Mouse (Mus musculus) olfactory bulb, adult 2 months (tissue): ENCODE data around the gene Gm2a. TPM values are rescaled to one million over a fixed set of nuclear protein-coding genes. Genes with fewer than 3 reads are reported as not detected.

Source experiments
- H3K27ac ChIP-seq: fragments of 200-500 bp; 2 replicates; pipeline ENCODE4 v1.5.1; 2012; ENCODE audit warnings: low read depth, low read length; ENCODE audit not compliant: insufficient read depth
- H3K4me1 ChIP-seq: fragments of 200-500 bp; 2 replicates; pipeline ENCODE4 v1.6.1; 2012; ENCODE audit warnings: low read length; ENCODE audit not compliant: control insufficient read depth, insufficient read depth
- H3K4me3 ChIP-seq: fragments of 200-500 bp; 2 replicates; pipeline ENCODE4 v1.5.1; 2012; ENCODE audit warnings: mild to moderate bottlenecking, low read depth, low read length, moderate library complexity; ENCODE audit not compliant: insufficient read depth
- CTCF ChIP-seq: fragments of 200-500 bp; IDR thresholded peaks from 2 replicates; pipeline ENCODE4 v1.5.1; 2012; ENCODE audit warnings: low read depth, mild to moderate bottlenecking, low read length, moderate library complexity; ENCODE audit not compliant: insufficient read depth
- POLR2A ChIP-seq: fragments of 200-500 bp; IDR thresholded peaks from 2 replicates; pipeline ENCODE4 v1.6.1; 2012; ENCODE audit warnings: mild to moderate bottlenecking, low read depth, low read length, moderate library complexity; ENCODE audit not compliant: insufficient read depth
- WGBS: fragments of 180-500 bp; shearing (Covaris S2); methylation state at CpG from one replicate; pipeline ENCODE4 v1.1.7; 2018; 5-methylcytosine and 5-hydroxymethylcytosine counted together
- polyA plus RNA-seq: library from polyadenylated mRNA; stranded (reverse); fragments of >200 nt; gene quantifications from 2 replicates; pipeline ENCODE4 v1.2.4, GENCODE M21; 2012; ENCODE audit warnings: low replicate concordance; ENCODE audit not compliant: missing spikeins, insufficient read depth, insufficient read length

Gm2a gene
- polyA plus RNA-seq, 1 experiment = not detected

DNA sequence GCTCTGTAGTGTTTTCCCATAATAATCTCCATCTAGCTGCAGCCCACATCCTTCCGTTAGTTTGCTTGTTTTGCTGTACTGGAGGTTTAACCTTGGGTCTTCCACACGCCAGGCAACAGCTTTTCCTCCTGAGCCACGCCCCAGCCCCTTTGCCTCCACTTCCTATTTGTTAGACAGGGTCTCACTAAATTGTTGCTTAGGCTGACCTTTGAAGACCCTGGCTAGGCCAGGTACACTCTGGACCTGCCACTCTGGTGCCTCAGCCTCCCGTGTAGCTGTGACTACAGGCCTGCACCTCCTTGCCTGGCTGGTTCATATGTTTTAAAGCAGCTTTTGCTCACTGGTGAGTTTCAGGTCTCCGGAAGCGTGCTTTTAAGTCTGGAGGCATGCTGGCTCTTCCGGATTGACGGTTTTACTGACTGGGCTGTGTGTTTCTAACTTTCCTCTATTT, 22.9 kb downstream of the Gm2a start:
- 66% methylated on average over 8 of the region's 8 CpGs for WGBS
- Histone ChIP-seq H3K27ac (peak overlapping the region; percentile 49; the same call in 1 of the 2 replicates), H3K4me1 (peaks cover 4% of the 10 kb centered on the region), H3K4me3 (no peak overlapping the region)
- no peak for TF ChIP-seq POLR2A
- no peak for TF ChIP-seq CTCF

DNA sequence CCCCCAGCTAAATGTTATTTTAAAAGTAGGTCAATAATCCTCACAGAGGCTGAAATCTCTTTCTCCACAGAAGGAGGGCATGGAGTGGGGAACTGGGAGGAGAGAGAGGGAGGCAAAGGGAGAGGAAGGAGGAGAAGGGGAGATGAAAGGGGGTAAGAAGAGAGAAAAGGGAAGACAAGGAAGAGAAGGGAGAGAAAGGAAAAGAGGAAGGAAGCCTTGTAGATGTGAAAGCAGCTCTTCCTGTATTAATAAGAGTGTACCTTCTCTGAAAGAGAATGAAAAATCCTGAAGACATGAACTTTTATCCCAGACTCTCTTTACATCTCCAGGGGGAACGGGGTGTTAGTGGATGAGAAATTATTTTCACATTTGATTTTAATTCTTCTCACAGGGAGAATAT, 23.5 kb downstream of the Gm2a start:
- H3K4me1 ChIP-seq = peaks cover 4% of the 10 kb centered on the region
- no peak for TF ChIP-seq CTCF
- no peak for TF ChIP-seq POLR2A
- 78% methylated on average over 1 of the region's 1 CpGs for WGBS
- H3K4me3 ChIP-seq = no peak overlapping the region
- H3K27ac ChIP-seq = no peak overlapping the region; the same call in 1 of the 2 replicates

DNA sequence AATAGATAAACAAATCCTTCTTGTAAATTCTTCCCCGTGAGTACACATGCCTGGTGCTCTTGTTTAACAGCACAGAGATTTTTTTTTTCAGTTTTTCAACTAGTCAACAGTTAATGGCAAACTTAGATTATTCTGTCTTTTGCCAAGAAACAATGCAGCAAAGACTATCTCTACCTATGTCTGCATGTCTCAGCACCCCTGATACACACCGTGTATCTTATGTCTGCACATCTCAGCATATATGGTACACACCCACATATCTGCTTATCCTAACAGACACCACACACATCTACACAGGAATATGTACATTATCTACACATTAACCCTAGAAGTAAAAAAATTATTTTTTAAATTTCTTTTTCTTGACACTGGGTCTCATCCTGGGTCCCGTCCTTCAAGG, 28.7 kb downstream of the Gm2a start:
- WGBS = 87% methylated on average over 3 of the region's 3 CpGs
- H3K4me3 ChIP-seq = no peak overlapping the region

DNA sequence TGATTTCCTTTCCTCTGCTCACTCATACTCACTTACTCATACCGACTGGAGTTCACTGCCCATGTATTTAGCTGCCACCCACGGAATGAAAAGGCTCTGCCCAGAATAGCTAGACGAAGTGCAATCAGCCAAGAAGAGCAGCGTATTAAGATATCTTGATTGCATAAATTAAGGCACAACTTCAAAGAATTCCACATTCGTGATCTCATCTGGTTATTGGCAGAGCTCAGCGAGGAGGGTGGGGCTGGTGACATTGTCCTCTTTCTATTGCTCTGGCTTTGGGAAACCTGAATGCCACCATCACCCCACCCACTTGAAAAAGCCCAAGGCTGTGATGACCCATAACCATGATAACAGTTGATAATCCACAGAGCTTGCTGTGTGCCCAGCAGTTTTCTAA, 30.0 kb downstream of the Gm2a start:
- no peak overlapping the region for H3K27ac ChIP-seq
- WGBS = 15% methylated on average over 6 of the region's 6 CpGs
- H3K4me3 ChIP-seq = no peak overlapping the region
- no peak for TF ChIP-seq CTCF
- H3K4me1 ChIP-seq = peaks cover 5% of the 10 kb centered on the region; the same call in 1 of the 2 replicates

More for the DNA sequence above, 28.7 kb downstream of the Gm2a start:
- Histone ChIP-seq H3K4me1 (peaks cover 5% of the 10 kb centered on the region; the same call in 1 of the 2 replicates), H3K27ac (no peak overlapping the region)
- no peak for TF ChIP-seq CTCF
- TF ChIP-seq POLR2A = no peak

DNA sequence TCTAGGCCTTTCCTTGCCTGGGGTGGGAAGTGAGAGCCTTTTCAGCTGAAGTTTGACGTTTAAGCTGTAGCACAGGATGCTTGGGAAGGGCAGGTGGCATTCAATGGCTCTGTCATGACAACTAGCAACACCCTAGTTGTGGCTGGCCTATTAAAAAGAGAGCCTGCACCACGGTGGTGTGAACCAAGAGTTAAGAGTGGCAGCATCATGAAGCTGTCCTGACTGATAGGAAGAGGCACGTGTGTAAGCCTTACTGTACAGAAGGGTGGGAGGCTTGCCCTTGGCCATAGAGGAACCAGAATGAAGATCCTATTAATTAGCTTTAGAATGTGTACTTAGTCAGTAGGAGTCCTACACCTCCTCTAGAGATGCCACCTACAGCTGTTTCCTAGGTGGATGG, 30.5 kb downstream of the Gm2a start:
- H3K4me3 ChIP-seq = no peak overlapping the region
- H3K27ac ChIP-seq = no peak overlapping the region
- H3K4me1 ChIP-seq = peaks cover 5% of the 10 kb centered on the region; the same call in 1 of the 2 replicates
- WGBS = 52% methylated on average over 3 of the region's 3 CpGs
- TF ChIP-seq POLR2A (no peak), CTCF (no peak)

DNA sequence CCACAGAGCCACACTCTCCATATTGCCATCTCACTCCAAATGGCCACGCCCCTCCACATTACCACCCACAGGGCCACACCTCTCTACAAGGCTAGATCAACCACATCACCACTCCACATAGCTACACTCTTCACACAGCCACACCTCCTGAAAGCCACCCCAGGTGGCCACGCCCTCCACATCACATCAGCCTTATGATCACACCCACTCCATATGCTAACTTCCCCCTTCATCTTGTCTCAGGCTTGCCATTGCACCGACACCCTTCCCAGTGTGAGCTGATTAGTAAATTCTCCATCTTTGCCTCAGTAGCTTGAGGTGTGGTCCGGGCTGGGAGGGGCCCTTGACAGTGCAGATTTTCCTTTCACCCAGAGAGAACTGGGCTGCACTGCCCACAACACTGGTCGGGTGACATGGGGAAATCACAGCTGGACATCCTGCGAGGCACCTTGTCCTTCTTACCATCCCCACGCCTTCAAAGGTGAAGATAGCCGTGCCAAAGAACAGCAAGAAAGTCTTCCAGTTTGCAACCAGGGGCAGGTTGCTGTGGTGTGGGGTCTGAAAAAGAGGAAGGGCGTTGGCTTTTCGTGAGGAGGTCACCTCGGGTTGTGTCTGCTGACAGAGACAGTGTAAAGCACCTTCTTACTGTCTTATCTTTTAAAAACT, 33.3 kb downstream of the Gm2a start:
- peaks cover 5% of the 10 kb centered on the region; the same call in 1 of the 2 replicates for H3K4me1 ChIP-seq
- no peak overlapping the region for H3K4me3 ChIP-seq
- TF ChIP-seq CTCF = no peak
- TF ChIP-seq POLR2A = no peak
- WGBS = 92% methylated on average over 11 of the region's 11 CpGs
- H3K27ac ChIP-seq = no peak overlapping the region

DNA sequence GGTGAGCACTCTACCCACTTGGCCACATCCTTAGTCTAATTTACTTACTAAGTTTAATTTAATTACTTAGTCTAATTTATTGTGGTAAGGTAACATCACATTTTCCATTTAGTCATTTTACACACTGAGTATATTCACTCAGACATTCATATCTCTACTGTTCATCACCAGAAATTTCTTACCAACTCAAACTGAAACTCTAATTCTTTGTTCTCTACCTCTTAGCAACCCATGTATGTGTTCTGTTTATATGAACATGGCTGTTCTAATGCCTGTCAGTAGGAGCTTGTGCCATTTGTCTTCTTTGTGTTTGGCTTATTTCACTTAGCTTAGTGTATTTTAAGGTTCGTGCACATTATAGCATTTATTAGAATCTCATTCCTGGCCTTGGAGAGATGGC, 34.0 kb downstream of the Gm2a start:
- no peak overlapping the region for H3K27ac ChIP-seq
- TF ChIP-seq POLR2A (no peak), CTCF (no peak)
- 91% methylated on average over 1 of the region's 1 CpGs for WGBS
- no peak overlapping the region for H3K4me3 ChIP-seq
- peaks cover 7% of the 10 kb centered on the region; the same call in 1 of the 2 replicates for H3K4me1 ChIP-seq

DNA sequence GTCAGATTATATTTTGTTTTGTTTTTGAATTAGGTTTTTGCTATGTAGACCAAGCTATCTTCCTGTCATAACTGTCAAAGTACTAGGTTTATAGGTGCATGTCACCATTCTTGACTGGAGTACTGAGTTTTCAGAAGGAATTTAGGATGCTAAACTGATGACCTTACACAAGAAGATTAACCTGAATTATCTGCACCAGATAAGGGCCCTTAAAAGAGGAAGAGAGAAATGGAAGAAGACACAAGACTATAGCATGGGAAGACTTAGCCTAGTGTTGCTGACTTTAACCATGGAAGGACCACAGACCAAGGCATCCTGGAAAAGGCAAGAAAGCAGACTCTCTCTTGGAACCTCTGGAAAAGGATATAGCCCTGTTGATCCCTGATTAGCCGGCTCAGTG, 35.3 kb downstream of the Gm2a start:
- Histone ChIP-seq H3K27ac (no peak overlapping the region), H3K4me1 (peaks cover 6% of the 10 kb centered on the region), H3K4me3 (no peak overlapping the region)
- 94% methylated on average over 1 of the region's 1 CpGs for WGBS
- TF ChIP-seq POLR2A = no peak
- TF ChIP-seq CTCF = no peak

DNA sequence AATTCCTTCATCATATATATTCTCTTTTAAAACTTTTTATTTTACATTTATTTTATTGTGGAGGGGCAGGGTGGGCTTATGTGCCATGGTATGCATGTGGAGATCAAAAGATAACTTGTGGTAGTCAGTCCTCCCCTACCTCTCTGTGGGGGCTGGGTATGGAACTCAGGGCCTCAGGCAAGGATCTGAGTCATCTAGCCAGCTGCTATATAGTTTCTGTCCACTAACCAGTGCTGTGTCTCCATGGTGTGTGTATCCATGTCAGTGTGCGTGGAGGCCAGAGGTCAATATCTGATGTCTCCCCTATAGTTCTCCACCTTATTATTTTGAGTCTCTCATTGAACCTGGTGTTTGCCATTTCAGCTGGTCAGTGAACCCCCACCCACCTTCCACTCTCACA, 36.5 kb downstream of the Gm2a start:
- 93% methylated on average over 1 of the region's 1 CpGs for WGBS
- no peak overlapping the region for H3K4me3 ChIP-seq
- peaks cover 4% of the 10 kb centered on the region for H3K4me1 ChIP-seq
- no peak overlapping the region for H3K27ac ChIP-seq
- TF ChIP-seq CTCF (no peak), POLR2A (no peak)
